Mouse (Mus musculus): Measurements from ENCODE around the gene Pak7. TPM values are rescaled to one million over a fixed set of nuclear protein-coding genes. Genes with fewer than 3 reads are reported as not detected.
"Not testable (repeated sequence)": the region's sequence is repeated elsewhere in the genome, so short reads cannot be mapped to it uniquely, and the experiment has no call there.

The Pak7 gene
- polyA plus RNA-seq, 1 experiment: 0.02 TPM

DNA sequence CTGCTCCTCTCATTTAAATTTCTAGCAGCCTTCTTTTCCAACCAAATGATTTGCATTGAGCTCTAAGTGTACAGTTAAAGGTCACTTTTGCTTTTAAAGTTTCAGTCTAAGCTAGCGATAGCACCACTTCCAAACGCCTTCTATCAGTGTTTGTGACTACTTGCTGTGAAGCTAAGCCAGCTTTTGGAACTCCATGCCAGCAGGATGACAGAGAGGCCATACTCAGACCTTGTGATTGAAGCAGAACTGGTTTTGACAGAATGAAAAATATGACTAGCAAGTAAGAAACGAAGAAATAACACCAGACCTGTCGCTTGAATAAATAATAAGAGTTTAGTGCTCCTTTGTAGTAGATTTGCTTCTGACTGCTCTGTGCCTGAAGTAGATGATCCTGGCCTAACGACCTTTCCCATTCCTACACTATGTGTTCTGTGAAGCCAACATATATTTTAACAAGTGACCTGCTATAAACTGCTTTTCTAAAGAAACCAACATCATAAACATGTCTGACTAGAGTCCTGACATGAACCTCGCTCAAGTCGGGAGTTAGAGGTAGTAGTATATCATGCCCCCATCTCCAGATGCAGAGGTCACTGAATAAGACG lies 38.0 kb downstream of the Pak7 start:
- Histone ChIP-seq H3K4me3 (replicated peaks; ENCODE audit: extremely low read depth, low read depth, low read length) (no peak overlapping the region), H3K4me1 (ENCODE audit: control insufficient read depth, insufficient read depth, low read length) (no peaks in the 10 kb centered on the region)
- DNase-seq: no peak
- 63% methylated on average over 8 of the region's 8 CpGs for WGBS
- TF ChIP-seq POLR2A (IDR thresholded peaks at IDR 0.05; ENCODE audit: borderline replicate concordance, extremely low read depth, low read depth, low read length): no peak
- TF ChIP-seq CTCF (IDR thresholded peaks at IDR 0.05; ENCODE audit: insufficient read depth, low read length): no peak

- WGBS: 85% methylated on average over 4 of the region's 4 CpGs
- not testable (repeated sequence) for H3K4me3 ChIP-seq (replicated peaks; ENCODE audit: extremely low read depth, low read depth, low read length); DNase-seq; H3K4me1 ChIP-seq (ENCODE audit: control insufficient read depth, insufficient read depth, low read length)
Observed at GRCm38 (mm10) chr2:136344240-136344780, 43.5 kb downstream of the Pak7 start.

DNA sequence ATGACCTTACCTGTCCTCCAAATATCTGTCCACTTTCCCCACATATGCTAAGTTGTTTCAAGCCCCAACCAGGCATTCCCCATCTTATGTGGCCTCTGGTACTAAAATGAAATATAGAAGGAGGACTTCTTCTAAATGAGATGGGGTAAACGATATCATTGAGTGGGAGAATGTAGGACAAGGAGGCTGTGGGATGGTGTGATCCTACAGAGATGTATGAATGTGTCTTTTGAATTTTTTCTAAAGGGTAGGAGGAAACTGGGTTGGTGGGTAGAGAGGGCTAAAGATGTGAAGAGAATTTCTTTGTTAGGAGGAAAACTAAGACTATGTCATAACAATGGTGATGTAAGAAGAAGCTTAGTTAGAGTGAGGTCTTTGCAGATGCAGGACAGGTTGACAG lies 57.8 kb downstream of the Pak7 start:
- Histone ChIP-seq H3K4me3 (replicated peaks; ENCODE audit: extremely low read depth, low read depth, low read length) (no peak overlapping the region), H3K4me1 (ENCODE audit: control insufficient read depth, insufficient read depth, low read length) (no peaks in the 10 kb centered on the region)
- TF ChIP-seq CTCF (IDR thresholded peaks at IDR 0.05; ENCODE audit: insufficient read depth, low read length) (no peak), POLR2A (IDR thresholded peaks at IDR 0.05; ENCODE audit: borderline replicate concordance, extremely low read depth, low read depth, low read length) (no peak)
- 67% methylated on average over 1 of the region's 1 CpGs for WGBS
- no peak for DNase-seq

GRCm38 (mm10) chr2:136325646-136326045 lies 62.1 kb downstream of the Pak7 start:
- no peaks in the 10 kb centered on the region for H3K4me1 ChIP-seq (ENCODE audit: control insufficient read depth, insufficient read depth, low read length)
- no peak for TF ChIP-seq CTCF (IDR thresholded peaks at IDR 0.05; ENCODE audit: insufficient read depth, low read length)
- no peak for TF ChIP-seq POLR2A (IDR thresholded peaks at IDR 0.05; ENCODE audit: borderline replicate concordance, extremely low read depth, low read depth, low read length)
- WGBS: 74% methylated on average over 4 of the region's 4 CpGs

GRCm38 (mm10) chr2:136309313-136309712 lies 78.5 kb downstream of the Pak7 start:
- no peaks in the 10 kb centered on the region for H3K4me1 ChIP-seq (ENCODE audit: control insufficient read depth, insufficient read depth, low read length)
- WGBS: 69% methylated on average over 3 of the region's 3 CpGs
- no peak overlapping the region for H3K4me3 ChIP-seq (replicated peaks; ENCODE audit: extremely low read depth, low read depth, low read length)
- no peak for DNase-seq
- TF ChIP-seq POLR2A (IDR thresholded peaks at IDR 0.05; ENCODE audit: borderline replicate concordance, extremely low read depth, low read depth, low read length): no peak
- TF ChIP-seq CTCF (IDR thresholded peaks at IDR 0.05; ENCODE audit: insufficient read depth, low read length): no peak

More at GRCm38 (mm10) chr2:136325646-136326045, 62.1 kb downstream of the Pak7 start:
- H3K4me3 ChIP-seq (replicated peaks; ENCODE audit: extremely low read depth, low read depth, low read length): no peak overlapping the region
- DNase-seq: no peak

GRCm38 (mm10) chr2:136308743-136309142 lies 79.0 kb downstream of the Pak7 start:
- no peak overlapping the region for H3K4me3 ChIP-seq (replicated peaks; ENCODE audit: extremely low read depth, low read depth, low read length)
- TF ChIP-seq CTCF (IDR thresholded peaks at IDR 0.05; ENCODE audit: insufficient read depth, low read length): no peak
- TF ChIP-seq POLR2A (IDR thresholded peaks at IDR 0.05; ENCODE audit: borderline replicate concordance, extremely low read depth, low read depth, low read length): no peak
- DNase-seq: no peak
- 78% methylated on average over 4 of the region's 4 CpGs for WGBS
- no peaks in the 10 kb centered on the region for H3K4me1 ChIP-seq (ENCODE audit: control insufficient read depth, insufficient read depth, low read length)

- TF ChIP-seq CTCF (IDR thresholded peaks at IDR 0.05; ENCODE audit: insufficient read depth, low read length) (no peak), POLR2A (IDR thresholded peaks at IDR 0.05; ENCODE audit: borderline replicate concordance, extremely low read depth, low read depth, low read length) (no peak)
- no peaks in the 10 kb centered on the region for H3K4me1 ChIP-seq (ENCODE audit: control insufficient read depth, insufficient read depth, low read length)
- 70% methylated on average over 2 of the region's 2 CpGs for WGBS
- DNase-seq: no peak
- no peak overlapping the region for H3K4me3 ChIP-seq (replicated peaks; ENCODE audit: extremely low read depth, low read depth, low read length)
Observed at GRCm38 (mm10) chr2:136302201-136302600, 85.6 kb downstream of the Pak7 start.

DNA sequence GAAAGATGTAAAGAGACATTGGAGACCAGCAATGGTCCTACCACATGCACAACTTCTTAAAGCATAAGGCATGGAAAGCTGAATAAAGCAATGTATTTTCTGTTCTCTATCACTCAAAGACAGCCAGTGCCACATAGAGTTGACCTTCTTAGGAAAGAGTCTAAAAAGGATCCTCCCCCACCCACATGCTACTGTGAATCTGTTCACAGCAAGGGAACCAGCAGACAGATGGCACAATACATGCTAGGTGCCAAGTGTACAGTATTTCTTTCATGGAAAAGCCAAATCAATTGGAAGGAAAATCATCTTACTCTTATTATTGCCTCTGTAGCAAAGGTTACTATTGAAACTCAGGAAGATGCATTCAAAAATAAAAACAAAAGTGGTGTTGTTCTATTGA lies 86.4 kb downstream of the Pak7 start:
- Histone ChIP-seq H3K4me1 (ENCODE audit: control insufficient read depth, insufficient read depth, low read length) (no peaks in the 10 kb centered on the region), H3K4me3 (replicated peaks; ENCODE audit: extremely low read depth, low read depth, low read length) (no peak overlapping the region)
- DNase-seq: no peak
- no peak for TF ChIP-seq CTCF (IDR thresholded peaks at IDR 0.05; ENCODE audit: insufficient read depth, low read length)
- TF ChIP-seq POLR2A (IDR thresholded peaks at IDR 0.05; ENCODE audit: borderline replicate concordance, extremely low read depth, low read depth, low read length): no peak

DNA sequence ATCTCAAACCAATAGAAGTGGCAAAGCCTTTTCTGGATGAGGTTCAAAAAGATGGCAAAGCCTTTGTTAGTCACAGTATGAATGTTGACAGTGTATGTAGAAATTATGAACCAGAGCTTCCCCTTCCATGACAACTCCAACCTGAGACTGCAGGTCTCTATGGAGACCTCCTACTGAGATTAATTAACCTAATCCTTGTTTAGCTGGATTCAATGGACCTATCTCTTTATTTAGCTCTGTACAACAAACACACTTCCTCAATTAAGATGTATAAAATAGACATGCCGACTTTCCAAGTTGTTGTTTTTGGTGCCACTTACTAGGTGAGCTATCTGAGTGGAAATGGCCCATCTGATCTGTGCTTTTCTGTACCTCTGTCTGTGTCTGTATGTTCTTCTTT lies 90.4 kb downstream of the Pak7 start:
- DNase-seq: no peak
- 60% methylated on average over 1 of the region's 1 CpGs for WGBS
- Histone ChIP-seq H3K4me1 (ENCODE audit: control insufficient read depth, insufficient read depth, low read length) (no peaks in the 10 kb centered on the region), H3K4me3 (replicated peaks; ENCODE audit: extremely low read depth, low read depth, low read length) (no peak overlapping the region)
- no peak for TF ChIP-seq POLR2A (IDR thresholded peaks at IDR 0.05; ENCODE audit: borderline replicate concordance, extremely low read depth, low read depth, low read length)
- TF ChIP-seq CTCF (IDR thresholded peaks at IDR 0.05; ENCODE audit: insufficient read depth, low read length): no peak

DNA sequence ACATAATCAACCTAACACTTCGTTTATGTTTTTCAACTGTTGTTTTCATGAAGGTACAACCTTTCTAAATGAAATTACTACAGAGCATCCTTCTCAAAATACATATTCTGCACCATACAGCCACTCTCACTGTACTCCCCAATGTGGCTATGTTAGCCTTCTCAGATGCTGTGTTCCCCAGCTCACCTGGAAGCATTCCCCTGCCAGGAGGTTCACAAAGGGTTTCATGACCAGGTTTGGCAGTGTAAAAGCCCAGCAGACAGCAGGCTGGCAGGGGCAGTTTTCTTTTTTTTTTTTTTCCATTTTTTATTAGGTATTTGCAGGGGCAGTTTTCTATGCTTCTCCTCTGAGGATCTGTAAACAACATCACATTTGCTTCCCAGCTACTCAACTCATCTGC lies 105.7 kb downstream of the Pak7 start:
- Histone ChIP-seq H3K4me1 (ENCODE audit: control insufficient read depth, insufficient read depth, low read length) (no peaks in the 10 kb centered on the region), H3K4me3 (replicated peaks; ENCODE audit: extremely low read depth, low read depth, low read length) (no peak overlapping the region)
- TF ChIP-seq POLR2A (IDR thresholded peaks at IDR 0.05; ENCODE audit: borderline replicate concordance, extremely low read depth, low read depth, low read length): no peak
- no peak for TF ChIP-seq CTCF (IDR thresholded peaks at IDR 0.05; ENCODE audit: insufficient read depth, low read length)
- DNase-seq: no peak
- 71% methylated on average over 1 of the region's 1 CpGs for WGBS

- H3K4me1 ChIP-seq (ENCODE audit: control insufficient read depth, insufficient read depth, low read length); DNase-seq; H3K4me3 ChIP-seq (replicated peaks; ENCODE audit: extremely low read depth, low read depth, low read length): not testable (repeated sequence)
- WGBS: 81% methylated on average over 4 of the region's 4 CpGs
Observed at GRCm38 (mm10) chr2:136241960-136242359, 145.8 kb downstream of the Pak7 start.

Data from lung, adult 2 months (tissue).